Mouse (Mus musculus) midbrain, embryonic 15.5 days (tissue): ENCODE measurements around the gene Gm49383. TPM values are rescaled to one million over a fixed set of nuclear protein-coding genes. Genes with fewer than 3 reads are reported as not detected.
"Not testable (repeated sequence)": the region's sequence is repeated elsewhere in the genome, so short reads cannot be mapped to it uniquely, and the experiment has no call there.

Source experiments
- ATAC-seq: fragments of 200-750 bp; cut with Nextera tagmentation; replicated peaks from 2 replicates; pipeline ENCODE4 v1.8.0; 2017; ENCODE audit warnings: moderate TSS enrichment
- H3K27ac ChIP-seq: fragments of 300-500 bp; sonication (generic); 2 replicates; pipeline ENCODE4 v1.5.1; 2015; ENCODE audit warnings: mild to moderate bottlenecking, inconsistent platforms
- H3K27me3 ChIP-seq: fragments of 300-500 bp; sonication (generic); replicated peaks from 2 replicates; pipeline ENCODE4 v1.6.1; 2015; ENCODE audit warnings: inconsistent platforms
- H3K36me3 ChIP-seq: fragments of 300-500 bp; sonication (generic); replicated peaks from 2 replicates; pipeline ENCODE4 v1.6.1; 2015; ENCODE audit warnings: inconsistent platforms
- H3K4me1 ChIP-seq: fragments of 300-500 bp; sonication (generic); 2 replicates; pipeline ENCODE4 v1.6.1; 2015; ENCODE audit warnings: inconsistent platforms
- H3K4me2 ChIP-seq: fragments of 300-500 bp; sonication (generic); 2 replicates; pipeline ENCODE4 v1.6.1; 2015; ENCODE audit warnings: inconsistent platforms, mild to moderate bottlenecking, moderate library complexity
- H3K4me3 ChIP-seq: fragments of 300-500 bp; sonication (generic); 2 replicates; pipeline ENCODE4 v1.5.1; 2015; ENCODE audit warnings: mild to moderate bottlenecking, inconsistent platforms
- H3K9ac ChIP-seq: fragments of 300-500 bp; sonication (generic); 2 replicates; pipeline ENCODE4 v1.6.1; 2015; ENCODE audit warnings: mild to moderate bottlenecking, inconsistent platforms
- H3K9me3 ChIP-seq: fragments of 300-500 bp; sonication (generic); 2 replicates; pipeline ENCODE4 v1.6.1; 2016; ENCODE audit warnings: inconsistent platforms
- WGBS: fragments of 180-500 bp; shearing (Covaris S2); methylation state at CpG from one replicate; pipeline ENCODE4 v1.1.7; 2015; ENCODE audit warnings: mixed read lengths; 5-methylcytosine and 5-hydroxymethylcytosine counted together
- polyA plus RNA-seq: library from polyadenylated mRNA; unstranded; fragments of >200 nt; fragmentation: Nextera tagmentation; extraction: Ambion mirVana; gene quantifications from 2 replicates; pipeline ENCODE4 v1.2.1, GENCODE M21; 2015

The Gm49383 gene
- polyA plus RNA-seq, 1 experiment from 2014 or later, result 14.6 TPM

- Histone ChIP-seq H3K27me3 (no peaks in the 10 kb centered on the region), H3K4me1 (no peaks in the 10 kb centered on the region), H3K36me3 (no peaks in the 10 kb centered on the region), H3K9ac (no peak overlapping the region), H3K27ac (no peak overlapping the region), H3K4me3 (no peak overlapping the region), H3K9me3 (no peaks in the 10 kb centered on the region), H3K4me2 (no peak overlapping the region)
- no peak for ATAC-seq
- 93% methylated on average over 3 of the region's 3 CpGs for WGBS
These were observed 20.9 kb downstream of the Gm49383 start for GRCm38 (mm10) chr12:69175975-69176374.

DNA sequence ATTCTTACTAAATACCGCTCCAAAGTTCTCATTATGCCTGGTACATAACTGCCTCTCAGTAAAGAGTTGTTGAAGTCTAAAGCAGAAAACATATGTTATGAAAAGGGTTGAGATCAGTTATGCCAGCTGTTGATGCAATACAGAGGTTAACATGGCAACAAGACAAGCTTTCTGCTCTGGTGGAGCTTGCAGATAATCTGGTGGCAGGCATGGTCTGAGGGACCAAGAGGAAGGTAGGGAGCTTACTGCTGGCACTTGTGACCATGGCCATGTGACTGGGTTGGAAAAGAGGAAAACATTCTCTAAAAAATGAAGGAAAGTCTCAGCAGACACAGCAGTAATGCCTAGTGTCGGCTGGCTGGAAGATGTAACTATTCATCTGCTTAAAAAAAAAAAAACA, 25.6 kb downstream of the Gm49383 start:
- no peaks in the 10 kb centered on the region for H3K27me3 ChIP-seq
- no peak overlapping the region for H3K27ac ChIP-seq
- H3K9ac ChIP-seq, result no peak overlapping the region
- H3K4me1 ChIP-seq, result peaks cover 11% of the 10 kb centered on the region
- H3K9me3 ChIP-seq, result no peaks in the 10 kb centered on the region
- no peak for ATAC-seq
- no peaks in the 10 kb centered on the region for H3K36me3 ChIP-seq
- 95% methylated on average over 2 of the region's 2 CpGs for WGBS
- H3K4me3 ChIP-seq, result no peak overlapping the region
- no peak overlapping the region for H3K4me2 ChIP-seq

DNA sequence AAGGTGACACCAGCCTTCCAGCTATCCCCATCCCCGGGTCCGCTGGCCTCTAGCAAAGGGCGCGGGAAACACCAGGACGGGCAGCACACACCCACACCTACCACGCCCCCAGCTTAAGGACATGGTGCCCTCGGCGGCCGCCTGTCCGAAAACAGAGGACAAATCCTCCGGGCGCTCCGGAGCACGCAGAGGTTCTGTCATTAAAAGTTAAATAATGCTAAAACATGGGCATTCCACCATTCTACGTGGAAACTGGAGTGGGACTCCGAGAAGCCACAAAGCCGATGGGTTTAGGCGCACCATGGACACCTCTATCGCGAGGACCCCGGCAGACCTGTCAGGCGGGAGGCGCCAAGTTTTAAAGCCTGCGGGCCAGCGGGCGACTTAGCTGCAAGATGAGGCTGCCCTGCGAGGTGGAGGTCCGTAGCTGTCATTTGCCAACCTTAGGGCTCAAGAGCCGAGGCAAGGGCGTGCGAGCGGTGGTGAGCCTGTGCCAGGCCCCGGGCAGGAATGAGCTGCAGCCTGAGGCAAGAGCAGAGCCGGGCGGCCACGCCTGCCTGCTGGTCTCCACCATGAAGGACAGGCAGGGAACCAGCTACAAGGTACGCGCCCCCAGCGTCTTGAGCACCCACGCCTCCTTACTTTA, 28.3 kb downstream of the Gm49383 start, which contains the start of gene Lrr1:
TSS of gene Lrr1 (plus strand) at position 354 of the 646 bp plus-strand sequence.
- ATAC-seq, result peak; percentile 94
- peak within 1 kb of the TSS; percentile 64 for H3K9ac ChIP-seq
- H3K27ac ChIP-seq, result peak within 1 kb of the TSS; percentile 81
- H3K4me3 ChIP-seq, result peak within 1 kb of the TSS; percentile 64
- H3K4me2 ChIP-seq, result peak within 1 kb of the TSS; percentile 97
- peaks cover 11% of the 10 kb centered on the region for H3K4me1 ChIP-seq
- H3K36me3 ChIP-seq, result no peaks in the 10 kb centered on the region
- H3K9me3 ChIP-seq, result no peaks in the 10 kb centered on the region
- no peaks in the 10 kb centered on the region for H3K27me3 ChIP-seq
- WGBS, result under 1% methylated on average over 40 of the region's 40 CpGs

DNA sequence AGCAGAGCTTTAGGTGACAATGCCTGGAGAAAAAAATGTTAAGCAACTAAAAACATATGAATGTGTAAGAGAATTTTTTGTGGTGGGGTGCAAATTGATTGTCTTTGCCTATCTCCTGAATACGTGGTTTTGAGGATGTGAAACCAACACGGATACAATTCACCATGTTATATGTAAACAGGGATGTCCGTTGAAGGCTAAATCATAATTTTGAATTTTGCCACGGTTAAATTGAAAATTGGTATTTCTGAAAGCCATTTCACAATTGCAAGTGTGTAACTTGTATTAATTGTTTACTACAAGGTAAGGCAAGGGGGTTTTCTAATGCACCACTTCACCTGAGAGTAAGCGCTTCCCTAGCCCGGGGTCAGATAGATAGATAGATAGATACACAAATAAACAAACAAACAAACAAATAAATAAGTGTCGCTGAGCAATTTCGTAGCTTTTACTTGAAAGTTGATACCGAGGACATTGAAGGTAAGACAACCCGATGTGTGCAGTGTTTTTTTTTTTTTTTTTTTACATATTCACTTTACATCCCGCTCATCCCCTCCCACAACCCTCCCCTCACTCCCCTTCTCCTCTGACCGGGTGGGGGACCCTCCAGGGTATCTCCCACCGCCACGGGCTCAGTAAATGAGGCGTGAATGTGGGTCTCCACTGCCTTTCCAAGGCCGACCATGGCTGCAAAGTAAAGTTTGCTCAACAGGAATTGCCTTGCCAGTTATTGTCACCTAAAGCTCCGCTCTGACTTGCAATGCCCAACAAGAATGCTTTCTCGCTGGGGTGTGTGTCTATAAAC, 29.0 kb downstream of the Gm49383 start:
- Histone ChIP-seq H3K9me3 (no peaks in the 10 kb centered on the region), H3K9ac (peak overlapping the region; percentile 64), H3K27ac (peak overlapping the region; percentile 81), H3K4me1 (peaks cover 11% of the 10 kb centered on the region), H3K4me2 (peak overlapping the region; percentile 97), H3K4me3 (peak overlapping the region; percentile 64), H3K27me3 (no peaks in the 10 kb centered on the region), H3K36me3 (no peaks in the 10 kb centered on the region)
- peak; percentile 71 for ATAC-seq
- WGBS, result 9% methylated on average over 18 of the region's 18 CpGs

- H3K36me3 ChIP-seq, H3K27ac ChIP-seq, H3K9me3 ChIP-seq, H3K4me3 ChIP-seq, H3K27me3 ChIP-seq, H3K9ac ChIP-seq, ATAC-seq, H3K4me2 ChIP-seq: not testable (repeated sequence)
- peaks cover 11% of the 10 kb centered on the region for H3K4me1 ChIP-seq
- 67% methylated on average over 8 of the region's 8 CpGs for WGBS
These were observed 29.9 kb downstream of the Gm49383 start for GRCm38 (mm10) chr12:69166861-69167581.

DNA sequence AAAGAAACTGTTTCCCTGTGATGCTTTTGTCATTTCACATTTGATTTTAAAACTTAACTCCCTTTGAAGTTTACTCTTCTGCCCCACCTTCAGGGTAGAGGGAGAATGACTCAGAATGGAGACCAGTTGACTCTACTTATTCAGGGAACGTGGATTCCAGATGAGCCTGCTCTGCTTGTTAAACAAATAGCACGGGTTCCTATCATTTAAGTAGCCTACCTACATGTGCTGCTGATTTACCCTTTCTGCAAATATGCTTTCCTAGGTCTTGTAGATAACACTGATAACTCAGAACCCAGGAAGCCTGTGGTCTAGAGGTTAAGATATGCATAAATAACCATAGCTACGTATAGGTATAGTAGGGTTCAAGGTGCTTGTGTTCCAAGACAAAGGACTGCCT, 32.0 kb downstream of the Gm49383 start:
- Histone ChIP-seq H3K4me3 (no peak overlapping the region), H3K36me3 (no peaks in the 10 kb centered on the region), H3K27ac (no peak overlapping the region), H3K9ac (no peak overlapping the region), H3K4me1 (peaks cover 11% of the 10 kb centered on the region), H3K4me2 (no peak overlapping the region), H3K27me3 (no peaks in the 10 kb centered on the region), H3K9me3 (no peaks in the 10 kb centered on the region)
- ATAC-seq, result no peak
- 59% methylated on average over 3 of the region's 3 CpGs for WGBS

DNA sequence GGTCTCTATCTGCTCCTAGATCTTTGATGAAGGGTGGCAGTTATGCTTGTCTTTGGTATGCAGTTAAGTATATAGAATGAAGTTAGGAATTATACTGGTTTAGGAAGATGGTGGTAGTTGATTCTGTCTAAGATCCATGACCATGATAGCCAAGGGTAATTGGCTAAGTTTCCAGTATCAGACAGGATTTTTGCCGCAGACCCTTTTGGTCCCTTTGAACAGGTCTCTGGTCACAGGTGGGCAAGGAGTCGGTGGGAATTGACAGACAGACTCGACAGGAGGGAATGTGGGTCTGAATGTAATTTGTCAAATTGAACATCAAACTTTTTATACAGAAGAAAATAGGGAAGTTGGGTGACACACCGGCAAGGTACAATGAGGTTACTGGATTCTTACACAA, 33.3 kb downstream of the Gm49383 start:
- not testable (repeated sequence) for H3K36me3 ChIP-seq, H3K4me2 ChIP-seq, H3K27me3 ChIP-seq, ATAC-seq, H3K9me3 ChIP-seq, H3K4me3 ChIP-seq, H3K9ac ChIP-seq, H3K27ac ChIP-seq, H3K4me1 ChIP-seq
- 88% methylated on average over 4 of the region's 4 CpGs for WGBS

DNA sequence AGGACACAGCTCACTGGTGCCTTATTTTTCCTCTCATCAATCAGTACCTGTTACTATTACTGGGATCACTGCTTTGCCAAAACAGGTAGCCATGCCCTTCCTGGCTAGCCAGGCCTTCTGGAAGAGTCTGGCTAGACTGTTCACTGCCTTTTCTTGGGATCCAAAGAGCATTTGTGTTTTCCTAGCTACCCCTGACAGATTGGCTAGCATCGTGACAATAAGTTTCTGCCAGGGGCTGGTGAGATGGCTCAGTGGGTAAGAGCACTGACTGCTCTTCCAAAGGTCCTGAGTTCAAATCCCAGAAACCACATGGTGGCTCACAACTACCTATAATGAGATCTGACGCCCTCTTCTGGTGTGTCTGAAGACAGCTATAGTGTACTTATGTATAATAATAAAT, 36.2 kb downstream of the Gm49383 start:
- peaks cover 11% of the 10 kb centered on the region; the same call in 1 of the 2 replicates for H3K36me3 ChIP-seq
- 86% methylated on average over 2 of the region's 2 CpGs for WGBS
- not testable (repeated sequence) for H3K9me3 ChIP-seq, H3K27ac ChIP-seq, H3K27me3 ChIP-seq, ATAC-seq, H3K4me1 ChIP-seq, H3K4me3 ChIP-seq, H3K4me2 ChIP-seq, H3K9ac ChIP-seq

DNA sequence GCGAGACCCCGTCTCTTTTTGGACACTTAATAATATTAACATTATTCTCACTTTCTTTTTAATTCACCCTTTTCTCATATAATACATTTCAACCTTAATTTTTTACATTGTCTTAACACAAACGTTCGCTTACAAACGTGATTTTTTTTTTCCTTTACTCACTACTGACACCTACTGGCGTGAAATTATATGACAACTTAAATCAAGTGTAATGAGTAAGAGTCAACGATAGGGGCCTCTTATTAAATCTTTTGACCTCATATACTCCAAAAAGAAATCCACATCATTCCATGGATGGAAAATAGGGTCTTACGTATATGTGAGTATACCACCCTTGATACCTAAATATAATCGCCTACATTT, 37.3 kb downstream of the Gm49383 start:
- H3K9me3 ChIP-seq, result no peaks in the 10 kb centered on the region
- peak overlapping the region; percentile 66 for H3K4me3 ChIP-seq
- peak; percentile 7; the same call in 1 of the 2 replicates for ATAC-seq
- H3K4me1 ChIP-seq, result peaks cover 9% of the 10 kb centered on the region
- WGBS, result 5% methylated on average over 9 of the region's 9 CpGs
- H3K27ac ChIP-seq, result peak overlapping the region; percentile 53; the same call in 1 of the 2 replicates
- H3K9ac ChIP-seq, result no peak overlapping the region
- H3K36me3 ChIP-seq, result peaks cover 11% of the 10 kb centered on the region; the same call in 1 of the 2 replicates
- H3K27me3 ChIP-seq, result no peaks in the 10 kb centered on the region
- H3K4me2 ChIP-seq, result peak overlapping the region; percentile 28; the same call in 1 of the 2 replicates

DNA sequence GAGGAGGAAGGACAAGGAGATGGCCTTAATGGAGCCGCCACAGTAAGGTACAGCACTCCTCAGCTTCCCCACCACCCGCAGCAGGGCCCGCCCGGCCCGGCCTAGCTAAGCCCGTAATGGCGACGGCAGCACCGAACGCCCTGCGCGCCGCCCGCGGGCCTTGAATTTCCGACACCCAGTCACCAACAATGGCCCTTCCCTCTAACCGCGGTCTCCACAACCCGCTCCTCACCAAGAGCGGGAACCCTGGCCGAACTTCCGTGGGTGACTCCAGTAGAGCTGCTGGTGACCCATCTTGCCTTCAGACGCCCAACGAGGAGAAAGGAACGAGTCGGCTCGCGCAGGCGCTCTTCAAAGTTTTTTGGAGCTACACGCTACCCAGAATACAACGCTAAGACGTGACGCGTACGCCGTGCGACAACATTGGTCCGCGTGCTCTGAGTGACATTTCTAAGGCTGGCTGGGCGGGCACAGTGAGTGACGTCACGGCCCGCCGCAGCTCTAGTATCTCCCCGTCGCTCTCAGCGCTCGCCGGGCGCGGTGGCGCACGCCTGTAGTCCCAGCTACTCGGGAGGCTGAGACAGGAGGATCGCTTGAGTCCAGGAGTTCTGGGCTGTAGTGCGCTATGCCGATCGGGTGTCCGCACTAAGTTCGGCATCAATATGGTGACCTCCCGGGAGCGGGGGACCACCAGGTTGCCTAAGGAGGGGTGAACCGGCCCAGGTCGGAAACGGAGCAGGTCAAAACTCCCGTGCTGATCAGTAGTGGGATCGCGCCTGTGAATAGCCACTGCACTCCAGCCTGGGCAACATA, 37.9 kb downstream of the Gm49383 start, which contains the start of gene Rps29:
TSS of gene Rps29 (minus strand) at position 422 of the 813 bp plus-strand sequence.
- not testable (repeated sequence) for H3K9me3 ChIP-seq, H3K4me1 ChIP-seq, H3K27me3 ChIP-seq
- H3K27ac ChIP-seq, result peak within 1 kb of the TSS; percentile 90
- under 1% methylated on average over 58 of the region's 68 CpGs for WGBS
- H3K9ac ChIP-seq, result peak within 1 kb of the TSS; percentile 78
- peaks cover 11% of the 10 kb centered on the region; the same call in 1 of the 2 replicates for H3K36me3 ChIP-seq
- H3K4me2 ChIP-seq, result peak within 1 kb of the TSS; percentile 61
- H3K4me3 ChIP-seq, result peak within 1 kb of the TSS; percentile 66
- ATAC-seq, result peak; percentile 99

GRCm38 (mm10) chr12:69158366-69158764, 38.5 kb downstream of the Gm49383 start:
- Histone ChIP-seq H3K27ac (peak overlapping the region; percentile 90), H3K4me1 (peaks cover 9% of the 10 kb centered on the region), H3K4me2 (peak overlapping the region; percentile 61), H3K36me3 (peaks cover 11% of the 10 kb centered on the region; the same call in 1 of the 2 replicates), H3K27me3 (no peaks in the 10 kb centered on the region), H3K9ac (peak overlapping the region; percentile 78), H3K9me3 (no peaks in the 10 kb centered on the region), H3K4me3 (peak overlapping the region; percentile 66)
- no peak for ATAC-seq
- under 1% methylated on average over 19 of the region's 19 CpGs for WGBS
